Mouse (Mus musculus): ENCODE measurements around the gene Apool.

- TF ChIP-seq TCF12 (IDR thresholded peaks at IDR 0.05; ENCODE audit: insufficient read depth, poor library complexity, severe bottlenecking) (no peak), REST (IDR thresholded peaks at IDR 0.05; ENCODE audit: insufficient read depth, insufficient read length) (no peak), E2F4 (IDR thresholded peaks at IDR 0.05; ENCODE audit: insufficient read depth) (no peak), POLR2AphosphoS2 (IDR thresholded peaks at IDR 0.05; ENCODE audit: insufficient read length, low read depth) (no peak), POLR2A (IDR thresholded peaks at IDR 0.05; ENCODE audit: insufficient read length, low read depth) (no peak), MYOG (IDR thresholded peaks at IDR 0.05; ENCODE audit: control insufficient read depth in 1 of 3, insufficient read depth in 1 of 3, insufficient read length in 2 of 3, low read depth in 2 of 3) (no peak), USF1 (IDR thresholded peaks at IDR 0.05; ENCODE audit: low read depth) (no peak)
These were observed 9.1 kb downstream of the Apool start for GRCm38 (mm10) chrX:112320273-112320672.

Measured in myocyte (in vitro differentiated cells).